Mouse (Mus musculus) kidney, postnatal 25 days (tissue): Measurements from ENCODE around the gene Hipk1.
A peak's percentile ranks its signal among the peaks of the same experiment; 100 is the strongest.
"Not testable (repeated sequence)": the region's sequence is repeated elsewhere in the genome, so short reads cannot be mapped to it uniquely, and the experiment has no call there.

Experiments used
- DNase-seq, 2 experiments: peaks; one replicate each; pipeline ENCODE4 v3.0.0; 2021; ENCODE audit warnings: mixed read lengths in 2 of 2

Hipk1 gene

GRCm38 (mm10) chr3:103792111-103792406, 696 bp upstream of the Hipk1 start:
- DNase-seq = not testable (repeated sequence)

- DNase-seq = peak in 1 of 2 experiments; percentile 23
Observed at GRCm38 (mm10) chr3:103790346-103791145, 817 bp downstream of the Hipk1 start.

- peak; percentile 51 to 67 for DNase-seq
Observed at GRCm38 (mm10) chr3:103789891-103790345, 1.4 kb downstream of the Hipk1 start.

- peak in 1 of 2 experiments; percentile 50 for DNase-seq
Observed at GRCm38 (mm10) chr3:103789096-103789495, 2.3 kb downstream of the Hipk1 start.

GRCm38 (mm10) chr3:103787225-103787624, 4.1 kb downstream of the Hipk1 start:
- no peak for DNase-seq

- DNase-seq = no peak
Observed at GRCm38 (mm10) chr3:103782844-103783609, 8.3 kb downstream of the Hipk1 start.

GRCm38 (mm10) chr3:103780777-103781176, 10.6 kb downstream of the Hipk1 start:
- DNase-seq = no peak

- no peak for DNase-seq
Observed at GRCm38 (mm10) chr3:103780271-103780670, 11.1 kb downstream of the Hipk1 start.

GRCm38 (mm10) chr3:103779183-103779582, 12.2 kb downstream of the Hipk1 start:
- no peak for DNase-seq

GRCm38 (mm10) chr3:103778660-103779059, 12.7 kb downstream of the Hipk1 start:
- DNase-seq = no peak

GRCm38 (mm10) chr3:103777940-103778339, 13.4 kb downstream of the Hipk1 start:
- no peak for DNase-seq

- DNase-seq = no peak
Observed at GRCm38 (mm10) chr3:103774009-103774408, 17.4 kb downstream of the Hipk1 start.

GRCm38 (mm10) chr3:103773508-103773907, 17.9 kb downstream of the Hipk1 start:
- no peak for DNase-seq

- DNase-seq = peak; percentile 38 to 66
Observed at GRCm38 (mm10) chr3:103772846-103773245, 18.5 kb downstream of the Hipk1 start.

GRCm38 (mm10) chr3:103771531-103772130, 19.7 kb downstream of the Hipk1 start:
- peak; percentile 87 to 90 for DNase-seq

- no peak for DNase-seq
Observed at GRCm38 (mm10) chr3:103766789-103767188, 24.6 kb downstream of the Hipk1 start.

GRCm38 (mm10) chr3:103759261-103759970, 31.9 kb downstream of the Hipk1 start:
- no peak for DNase-seq

GRCm38 (mm10) chr3:103758456-103758855, 32.9 kb downstream of the Hipk1 start:
- DNase-seq = no peak

GRCm38 (mm10) chr3:103756920-103757319, 34.4 kb downstream of the Hipk1 start:
- DNase-seq = no peak

GRCm38 (mm10) chr3:103755351-103755750, 36.0 kb downstream of the Hipk1 start:
- no peak for DNase-seq

- no peak for DNase-seq
Observed at GRCm38 (mm10) chr3:103751558-103751957, 39.8 kb downstream of the Hipk1 start.

- DNase-seq = no peak
Observed at GRCm38 (mm10) chr3:103746711-103747110, 44.7 kb downstream of the Hipk1 start.
